Mouse (Mus musculus): ENCODE measurements around the gene Rock2. TPM values are rescaled to one million over a fixed set of nuclear protein-coding genes. Genes with fewer than 3 reads are reported as not detected.

The Rock2 gene
- polyA plus RNA-seq, 1 experiment from 2014 or later, result 5.3 TPM

GRCm38 (mm10) chr12:17022145-17022544, 127.5 kb downstream of the Rock2 start:
- Histone ChIP-seq H3K9me3 (ENCODE audit: low read length) (no peaks in the 10 kb centered on the region), H3K4me2 (ENCODE audit: low read depth, low read length) (no peak overlapping the region), H3K4me3 (ENCODE audit: low read depth, low read length) (no peak overlapping the region), H3K36me3 (replicated peaks; ENCODE audit: insufficient read depth, low read length) (no peaks in the 10 kb centered on the region), H3K4me1 (ENCODE audit: insufficient read depth) (no peaks in the 10 kb centered on the region), H3K27ac (ENCODE audit: low read depth) (no peak overlapping the region), H3K9ac (replicated peaks) (no peak overlapping the region), H3K27me3 (ENCODE audit: insufficient read depth, low read length) (no peaks in the 10 kb centered on the region)
- no peak for DNase-seq
- 86% methylated on average over 4 of the region's 4 CpGs for WGBS (ENCODE audit: insufficient replicate concordance)
- TF ChIP-seq CTCF (IDR thresholded peaks at IDR 0.05; ENCODE audit: low read depth), result no peak
- TF ChIP-seq EP300 (IDR thresholded peaks at IDR 0.05; ENCODE audit: low read depth), result no peak
- no peak for ATAC-seq

DNA sequence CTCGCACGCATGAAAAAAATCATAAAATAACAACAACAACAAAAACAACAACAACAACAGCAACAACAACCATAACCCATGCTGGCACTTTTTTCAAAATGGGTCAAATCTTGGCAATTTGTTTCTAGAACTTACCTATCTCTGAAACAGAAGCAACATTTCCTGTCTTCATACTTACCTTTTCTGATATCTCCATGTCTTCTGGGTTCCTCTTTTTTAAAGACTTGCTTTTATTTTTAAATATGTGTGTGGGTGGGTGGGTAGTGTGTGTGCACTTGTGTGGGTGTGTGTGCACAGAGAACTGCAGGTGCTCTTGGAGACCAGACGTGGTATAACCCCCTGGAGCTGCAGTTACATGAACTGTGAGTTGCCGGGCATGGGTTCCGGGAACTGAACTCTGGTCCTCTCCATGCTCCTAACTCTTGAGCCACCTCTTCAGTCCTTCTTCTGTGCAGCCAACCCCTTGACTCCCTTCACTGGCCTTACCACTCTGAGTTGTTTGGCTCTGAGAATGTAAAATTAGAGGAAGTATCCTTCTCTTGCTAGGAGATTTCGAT, 129.9 kb downstream of the Rock2 start:
- H3K4me3 ChIP-seq (ENCODE audit: low read depth, low read length), result no peak overlapping the region
- H3K9me3 ChIP-seq (ENCODE audit: low read length), result no peaks in the 10 kb centered on the region
- no peak overlapping the region for H3K27ac ChIP-seq (ENCODE audit: low read depth)
- no peak overlapping the region for H3K9ac ChIP-seq (replicated peaks)
- ATAC-seq (no peak), DNase-seq (no peak)
- TF ChIP-seq CTCF (IDR thresholded peaks at IDR 0.05; ENCODE audit: low read depth) (no peak), EP300 (IDR thresholded peaks at IDR 0.05; ENCODE audit: low read depth) (no peak)
- no peak overlapping the region for H3K4me2 ChIP-seq (ENCODE audit: low read depth, low read length)
- no peaks in the 10 kb centered on the region for H3K36me3 ChIP-seq (replicated peaks; ENCODE audit: insufficient read depth, low read length)
- no peaks in the 10 kb centered on the region for H3K4me1 ChIP-seq (ENCODE audit: insufficient read depth)
- no peaks in the 10 kb centered on the region for H3K27me3 ChIP-seq (ENCODE audit: insufficient read depth, low read length)
- WGBS (ENCODE audit: insufficient replicate concordance), result 80% methylated on average over 6 of the region's 6 CpGs

DNA sequence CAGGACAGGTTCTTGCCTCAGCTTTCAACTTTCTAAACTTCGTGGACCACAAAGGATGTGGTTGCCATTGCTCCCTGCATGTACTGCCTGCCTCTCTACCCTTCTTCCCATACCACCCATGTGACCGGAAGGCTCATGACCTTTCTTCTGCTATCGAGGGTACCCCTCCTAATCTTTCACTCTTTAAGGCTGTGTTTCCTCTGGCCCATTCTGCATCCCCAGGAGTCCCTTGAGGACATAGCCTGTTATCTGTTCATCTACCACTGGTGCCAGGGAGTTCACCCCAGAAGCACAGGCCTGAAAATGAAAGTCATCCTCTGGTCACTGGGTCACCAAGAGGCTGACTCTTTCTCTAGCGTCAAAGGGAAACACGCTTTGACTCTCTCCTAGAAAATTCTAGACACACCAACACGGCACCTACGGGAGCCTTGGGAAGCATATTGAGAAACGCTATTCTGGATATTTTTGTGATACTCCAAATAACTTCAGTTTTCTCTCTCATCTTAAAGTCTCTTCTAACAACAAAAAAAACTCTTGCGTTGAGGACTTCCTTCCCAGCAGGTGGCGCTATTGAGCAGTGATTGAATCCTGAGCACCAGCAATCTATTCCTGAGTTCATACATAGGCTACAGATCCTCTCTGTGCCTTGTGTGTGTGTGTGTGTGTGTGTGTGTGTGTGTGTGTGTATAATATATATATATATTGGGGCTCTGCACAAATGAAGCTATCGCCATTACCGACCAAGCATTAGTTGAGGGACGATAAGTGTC, 138.2 kb downstream of the Rock2 start:
- peak overlapping the region; percentile 45 for H3K4me2 ChIP-seq (ENCODE audit: low read depth, low read length)
- no peaks in the 10 kb centered on the region for H3K9me3 ChIP-seq (ENCODE audit: low read length)
- DNase-seq, result peak; percentile 78
- peak; percentile 85 for TF ChIP-seq CTCF (IDR thresholded peaks at IDR 0.05; ENCODE audit: low read depth)
- TF ChIP-seq EP300 (IDR thresholded peaks at IDR 0.05; ENCODE audit: low read depth), result no peak
- WGBS (ENCODE audit: insufficient replicate concordance), result 33% methylated on average over 13 of the region's 13 CpGs
- ATAC-seq, result no peak
- H3K4me3 ChIP-seq (ENCODE audit: low read depth, low read length), result no peak overlapping the region
- H3K27ac ChIP-seq (ENCODE audit: low read depth), result no peak overlapping the region
- H3K27me3 ChIP-seq (ENCODE audit: insufficient read depth, low read length), result no peaks in the 10 kb centered on the region
- H3K9ac ChIP-seq (replicated peaks), result no peak overlapping the region
- no peaks in the 10 kb centered on the region for H3K36me3 ChIP-seq (replicated peaks; ENCODE audit: insufficient read depth, low read length)
- H3K4me1 ChIP-seq (ENCODE audit: insufficient read depth), result no peaks in the 10 kb centered on the region

GRCm38 (mm10) chr12:17033464-17033841, 138.8 kb downstream of the Rock2 start:
- WGBS (ENCODE audit: insufficient replicate concordance), result 70% methylated on average over 9 of the region's 9 CpGs
- H3K9ac ChIP-seq (replicated peaks), result no peak overlapping the region
- H3K4me1 ChIP-seq (ENCODE audit: insufficient read depth), result no peaks in the 10 kb centered on the region
- DNase-seq (no peak), ATAC-seq (no peak)
- no peaks in the 10 kb centered on the region for H3K36me3 ChIP-seq (replicated peaks; ENCODE audit: insufficient read depth, low read length)
- no peaks in the 10 kb centered on the region for H3K9me3 ChIP-seq (ENCODE audit: low read length)
- no peak overlapping the region for H3K4me3 ChIP-seq (ENCODE audit: low read depth, low read length)
- H3K27me3 ChIP-seq (ENCODE audit: insufficient read depth, low read length), result no peaks in the 10 kb centered on the region
- TF ChIP-seq CTCF (IDR thresholded peaks at IDR 0.05; ENCODE audit: low read depth), result no peak
- no peak for TF ChIP-seq EP300 (IDR thresholded peaks at IDR 0.05; ENCODE audit: low read depth)
- H3K4me2 ChIP-seq (ENCODE audit: low read depth, low read length), result no peak overlapping the region
- H3K27ac ChIP-seq (ENCODE audit: low read depth), result no peak overlapping the region

- H3K27me3 ChIP-seq (ENCODE audit: insufficient read depth, low read length), result no peaks in the 10 kb centered on the region
- 71% methylated on average over 5 of the region's 5 CpGs for WGBS (ENCODE audit: insufficient replicate concordance)
- H3K4me1 ChIP-seq (ENCODE audit: insufficient read depth), result no peaks in the 10 kb centered on the region
- no peak overlapping the region for H3K9ac ChIP-seq (replicated peaks)
- ATAC-seq, result no peak
- no peak overlapping the region for H3K4me3 ChIP-seq (ENCODE audit: low read depth, low read length)
- H3K36me3 ChIP-seq (replicated peaks; ENCODE audit: insufficient read depth, low read length), result no peaks in the 10 kb centered on the region
- H3K27ac ChIP-seq (ENCODE audit: low read depth), result no peak overlapping the region
- no peak for DNase-seq
- no peak overlapping the region for H3K4me2 ChIP-seq (ENCODE audit: low read depth, low read length)
- H3K9me3 ChIP-seq (ENCODE audit: low read length), result no peaks in the 10 kb centered on the region
- TF ChIP-seq EP300 (IDR thresholded peaks at IDR 0.05; ENCODE audit: low read depth) (no peak), CTCF (IDR thresholded peaks at IDR 0.05; ENCODE audit: low read depth) (no peak)
Measured at GRCm38 (mm10) chr12:17034671-17035070, 140.0 kb downstream of the Rock2 start.

DNA sequence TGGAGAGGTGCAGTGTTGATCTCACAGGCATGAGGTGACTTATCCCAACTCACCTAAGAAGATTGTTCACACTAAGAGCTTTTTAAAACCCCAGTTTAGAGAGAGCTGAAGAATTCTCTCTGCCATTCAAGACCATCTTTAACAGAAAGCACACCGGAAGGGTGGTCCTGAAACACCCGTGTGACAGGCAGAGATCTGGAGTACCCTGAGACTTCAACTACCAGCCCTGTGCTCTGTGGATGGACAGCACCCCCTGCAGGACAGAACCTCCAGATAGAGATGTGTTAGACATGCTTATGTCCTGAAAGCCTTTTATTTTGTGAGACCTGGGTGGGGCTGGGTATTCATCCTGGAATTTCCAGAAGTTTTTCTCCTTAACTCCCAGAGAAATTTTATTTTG, 140.4 kb downstream of the Rock2 start:
- no peaks in the 10 kb centered on the region for H3K9me3 ChIP-seq (ENCODE audit: low read length)
- no peak overlapping the region for H3K4me2 ChIP-seq (ENCODE audit: low read depth, low read length)
- H3K27ac ChIP-seq (ENCODE audit: low read depth), result no peak overlapping the region
- no peaks in the 10 kb centered on the region for H3K27me3 ChIP-seq (ENCODE audit: insufficient read depth, low read length)
- no peak overlapping the region for H3K4me3 ChIP-seq (ENCODE audit: low read depth, low read length)
- ATAC-seq (no peak), DNase-seq (peak; percentile 34)
- no peaks in the 10 kb centered on the region for H3K4me1 ChIP-seq (ENCODE audit: insufficient read depth)
- no peaks in the 10 kb centered on the region for H3K36me3 ChIP-seq (replicated peaks; ENCODE audit: insufficient read depth, low read length)
- WGBS (ENCODE audit: insufficient replicate concordance), result 60% methylated on average over 2 of the region's 2 CpGs
- peak; percentile 51 for TF ChIP-seq CTCF (IDR thresholded peaks at IDR 0.05; ENCODE audit: low read depth)
- no peak for TF ChIP-seq EP300 (IDR thresholded peaks at IDR 0.05; ENCODE audit: low read depth)
- H3K9ac ChIP-seq (replicated peaks), result no peak overlapping the region
